Mouse (Mus musculus) retina, postnatal 1 day (tissue): ENCODE measurements around the gene Acsl5.
A peak's percentile ranks its signal among the peaks of the same experiment; 100 is the strongest.

Source experiments
- DNase-seq: peaks from one replicate; pipeline ENCODE4 v3.0.0-alpha.2; 2012

Gene Acsl5

GRCm38 (mm10) chr19:55251383-55252124, at the start of gene Acsl5:
Gene Acsl5, plus strand, starts transcription at chr19:55251938.
- DNase-seq, result no peak

DNA sequence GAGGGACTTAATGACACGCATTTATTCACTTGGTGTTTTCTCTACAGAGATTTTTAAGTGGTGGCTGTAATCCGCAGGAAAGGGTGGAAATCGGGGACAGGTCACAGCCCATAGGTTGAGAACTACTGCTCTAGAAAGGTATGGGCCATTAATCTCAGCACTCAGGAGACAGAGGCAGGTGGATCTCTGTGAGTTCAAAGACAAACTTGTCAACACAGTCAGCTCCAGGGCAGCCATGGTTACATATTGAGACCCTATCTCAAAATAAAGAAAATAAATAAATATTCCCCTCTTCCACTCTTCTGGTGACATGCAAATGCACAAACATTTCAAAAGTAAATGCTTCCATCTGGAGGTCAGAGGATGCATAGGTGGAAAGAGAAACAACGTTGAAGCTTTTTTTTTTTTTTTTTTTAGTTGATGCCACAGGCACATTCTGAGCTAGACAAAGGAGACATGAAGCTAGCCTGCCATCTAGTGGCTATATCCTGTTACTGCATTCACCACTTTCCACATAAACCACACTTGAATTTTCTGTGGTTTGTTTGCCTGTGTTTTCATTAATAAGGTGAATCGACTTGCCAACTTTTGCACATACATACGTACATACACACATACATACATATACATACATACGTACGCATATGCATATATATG, 45.1 kb upstream of the Acsl5 start:
- DNase-seq, result peak; percentile 82

DNA sequence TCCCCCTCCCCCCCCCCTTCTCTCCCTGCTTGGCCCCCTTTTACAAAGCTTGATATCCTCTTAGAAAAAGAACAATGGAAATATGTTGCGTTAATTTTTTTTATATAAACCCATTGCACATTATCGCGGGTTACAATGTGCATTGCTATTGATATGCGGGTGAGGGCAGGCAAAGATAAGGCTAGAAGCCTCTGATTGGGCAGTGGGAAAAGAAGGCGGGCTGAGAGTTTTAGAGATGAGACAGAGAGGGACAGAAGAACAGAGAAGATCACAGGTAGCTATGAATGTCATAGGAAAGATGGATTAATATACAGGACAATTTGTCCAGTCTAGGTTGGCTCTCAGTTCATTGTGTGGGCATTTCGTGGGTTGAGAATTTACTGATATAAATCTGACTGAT, 44.5 kb upstream of the Acsl5 start:
- DNase-seq, result no peak

- DNase-seq, result no peak
Measured at GRCm38 (mm10) chr19:55207746-55208538, 43.8 kb upstream of the Acsl5 start.

- no peak for DNase-seq
Measured at GRCm38 (mm10) chr19:55208654-55209053, 43.1 kb upstream of the Acsl5 start.

DNA sequence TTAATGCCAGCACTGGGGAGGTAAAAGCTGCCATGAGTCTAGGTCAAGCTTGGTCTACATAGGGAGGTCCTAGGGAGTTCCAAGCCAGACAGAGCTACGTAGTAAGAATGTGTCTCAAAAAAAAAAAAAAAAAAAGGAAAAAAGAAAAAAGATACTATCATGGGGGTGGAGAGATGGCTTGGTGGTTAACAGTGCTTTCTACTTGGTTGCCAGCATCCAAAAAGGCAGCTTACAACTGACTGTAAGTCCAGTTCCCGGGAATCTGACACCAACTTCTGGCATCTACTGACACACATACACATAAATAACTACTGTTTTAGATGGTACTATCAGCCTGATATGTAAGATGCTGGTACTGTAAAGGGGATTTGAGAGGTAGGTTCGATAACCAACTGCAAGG, 42.7 kb upstream of the Acsl5 start:
- no peak for DNase-seq

- no peak for DNase-seq
Measured at GRCm38 (mm10) chr19:55211698-55212097, 40.0 kb upstream of the Acsl5 start.

- DNase-seq, result no peak
Measured at GRCm38 (mm10) chr19:55213617-55214340, 38.0 kb upstream of the Acsl5 start.

DNA sequence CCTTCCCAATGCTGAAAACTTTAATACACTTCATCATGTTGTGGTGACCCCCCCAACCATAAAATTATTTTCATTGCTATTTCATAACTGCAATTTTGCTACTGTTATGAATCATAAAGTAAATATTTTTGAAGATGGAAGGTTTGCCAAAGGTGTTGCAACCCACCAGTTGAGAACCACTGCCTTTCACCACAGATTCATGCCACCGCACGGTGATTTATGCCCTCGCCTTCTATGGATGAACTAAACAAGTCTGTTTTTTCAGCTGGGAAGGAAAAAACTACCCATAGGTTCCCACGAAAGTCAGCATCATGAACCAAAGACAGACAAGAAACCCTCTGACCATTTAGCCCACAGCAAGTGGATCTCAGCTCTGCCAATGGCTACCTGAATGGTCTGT, 34.9 kb upstream of the Acsl5 start:
- DNase-seq, result no peak

DNA sequence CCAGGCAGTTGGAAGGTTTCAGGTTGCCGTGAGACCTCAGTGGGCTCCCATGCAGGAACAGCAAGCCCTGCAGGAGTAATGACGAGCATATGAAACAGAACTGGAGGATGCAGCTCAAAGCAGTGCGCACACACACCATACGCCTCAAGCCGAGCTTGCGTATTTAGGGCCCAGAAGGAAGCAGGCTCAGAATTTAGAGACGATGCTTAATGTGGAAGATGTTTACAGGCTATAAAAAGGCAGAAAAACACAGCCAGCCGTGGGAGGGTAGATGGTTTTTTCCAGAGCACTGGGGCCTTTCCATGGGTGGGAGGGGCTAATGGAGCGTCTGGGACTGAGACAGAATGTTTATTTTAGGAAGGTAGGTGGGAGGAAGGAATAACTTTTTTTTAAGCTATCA, 34.4 kb upstream of the Acsl5 start:
- DNase-seq, result no peak

DNA sequence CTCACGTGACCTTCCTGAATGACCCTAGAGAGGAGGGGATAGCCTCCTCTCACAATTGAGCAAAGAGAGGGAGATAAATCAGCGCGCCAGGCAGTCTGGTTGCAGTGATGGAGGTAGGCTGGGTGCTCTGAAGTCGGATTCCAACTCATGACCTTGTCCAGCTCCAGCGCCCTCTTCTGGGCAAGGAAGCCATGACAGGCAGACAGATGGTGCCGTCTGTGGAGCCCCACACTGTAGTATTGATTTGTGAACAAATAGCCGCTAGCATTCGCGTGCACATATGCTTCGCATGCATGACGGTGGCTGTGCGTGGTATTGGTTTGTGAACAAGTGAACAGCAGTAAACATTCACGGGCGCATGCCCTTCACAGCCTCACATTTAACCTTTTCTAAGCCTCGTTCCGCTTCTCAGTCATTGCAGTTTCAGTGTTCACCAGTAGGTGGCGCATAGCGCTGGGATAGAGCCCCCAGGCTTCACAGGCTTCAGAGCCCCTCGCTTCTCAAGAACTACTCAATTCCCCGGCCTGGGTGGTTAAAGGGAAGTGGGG, 33.5 kb upstream of the Acsl5 start:
- peak; percentile 92 for DNase-seq

DNA sequence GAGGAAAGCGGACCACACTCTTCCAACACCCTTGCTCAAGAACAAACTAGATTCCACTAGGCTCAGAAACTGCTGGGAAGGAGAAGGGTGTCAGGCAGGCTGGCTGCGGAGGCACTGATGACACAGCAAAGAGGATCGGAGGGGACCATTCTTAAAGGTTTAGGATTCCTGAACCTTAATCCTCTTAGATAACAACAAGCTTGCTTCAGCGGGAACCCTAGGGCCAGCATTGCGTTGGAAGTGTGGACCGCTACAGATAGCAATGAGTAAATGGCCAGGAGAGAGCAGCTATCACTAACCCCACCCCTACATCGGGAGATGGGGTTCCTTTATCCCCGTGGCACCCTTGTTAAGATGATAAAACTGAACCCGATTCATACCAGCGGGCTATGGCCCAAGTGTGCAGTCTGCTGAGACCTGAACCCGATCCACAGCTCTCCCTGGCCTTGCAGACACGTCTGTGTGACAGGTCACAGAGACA, 33.0 kb upstream of the Acsl5 start:
- no peak for DNase-seq

DNA sequence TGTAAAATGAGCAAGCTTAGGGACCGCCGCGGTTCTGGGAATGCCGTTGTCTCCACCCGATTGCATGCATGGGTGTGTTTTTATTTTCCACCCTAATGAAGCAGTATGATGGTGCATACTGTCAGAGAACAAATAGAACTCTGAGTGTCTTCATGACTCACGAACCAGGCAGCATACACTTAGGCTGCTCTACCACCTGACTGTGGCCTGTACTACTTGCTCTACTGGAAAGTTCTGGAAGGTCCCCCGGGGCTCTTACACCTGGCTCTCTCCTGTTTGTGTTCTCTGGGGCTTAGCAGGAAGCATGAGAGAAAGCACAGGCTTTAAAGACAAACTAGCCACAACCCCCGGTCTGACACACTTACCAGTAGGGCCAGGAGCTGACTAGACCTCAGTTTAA, 32.4 kb upstream of the Acsl5 start:
- no peak for DNase-seq

DNA sequence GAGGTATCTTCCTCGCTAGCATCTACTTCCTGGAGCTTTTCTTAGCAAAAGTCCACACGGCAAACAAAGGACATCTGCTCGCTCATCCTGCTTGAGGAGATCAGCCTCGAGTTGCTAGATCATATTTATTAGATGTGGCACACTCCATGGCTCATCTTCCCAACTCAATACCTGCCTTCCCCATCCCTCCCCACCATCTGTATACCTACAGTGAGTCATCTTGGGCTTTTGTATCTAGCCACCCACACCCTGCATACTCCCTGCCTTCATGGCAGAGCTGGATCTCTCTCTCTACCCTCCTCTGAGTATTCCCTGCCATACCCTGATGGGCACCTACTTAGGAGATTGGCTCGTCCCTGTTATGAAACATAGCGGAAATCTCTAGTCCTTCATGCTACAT, 30.5 kb upstream of the Acsl5 start:
- DNase-seq, result no peak

- DNase-seq, result no peak
Measured at GRCm38 (mm10) chr19:55222268-55222667, 29.5 kb upstream of the Acsl5 start.

DNA sequence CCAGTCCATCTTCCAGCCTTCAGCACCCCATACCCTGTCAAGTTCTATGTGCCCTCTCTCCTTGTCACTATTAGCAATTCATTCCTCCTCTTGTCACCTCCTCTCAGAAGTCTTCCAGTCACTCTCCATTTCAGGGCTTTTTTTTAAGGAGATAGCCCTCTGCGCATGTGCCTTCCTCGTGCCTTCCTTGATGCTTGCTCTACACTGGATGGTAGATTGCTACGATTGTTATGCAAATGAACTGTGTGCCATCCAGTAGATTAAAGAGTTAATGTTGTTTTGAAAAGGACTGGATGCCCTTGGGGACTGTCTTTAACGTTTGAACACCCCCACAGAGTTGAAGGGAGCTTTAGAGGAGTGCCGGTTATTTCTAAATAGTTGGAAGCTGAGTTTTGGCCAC, 25.1 kb upstream of the Acsl5 start:
- DNase-seq, result no peak

- no peak for DNase-seq
Measured at GRCm38 (mm10) chr19:55227135-55227534, 24.6 kb upstream of the Acsl5 start.

- DNase-seq, result no peak
Measured at GRCm38 (mm10) chr19:55231081-55231480, 20.7 kb upstream of the Acsl5 start.

DNA sequence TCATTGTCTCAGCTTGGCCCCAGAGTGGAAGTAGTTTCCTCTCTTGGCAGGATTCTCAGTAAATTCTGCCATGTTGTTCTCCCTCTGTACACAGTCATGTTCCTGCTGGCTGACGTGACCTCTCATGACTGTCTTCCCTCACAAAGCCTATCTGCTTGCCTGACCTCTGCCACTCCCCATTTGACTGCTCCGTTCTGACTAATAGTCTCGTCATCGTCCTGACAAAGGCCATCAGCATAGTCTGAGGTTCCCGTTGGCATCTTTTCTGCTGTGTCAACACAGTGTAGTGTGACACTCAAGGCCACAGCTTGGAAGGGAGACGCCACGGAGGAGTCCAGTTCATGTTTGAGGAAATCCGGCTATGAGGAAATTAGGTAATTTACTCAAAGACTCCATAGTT, 19.6 kb upstream of the Acsl5 start:
- DNase-seq, result peak; percentile 12

DNA sequence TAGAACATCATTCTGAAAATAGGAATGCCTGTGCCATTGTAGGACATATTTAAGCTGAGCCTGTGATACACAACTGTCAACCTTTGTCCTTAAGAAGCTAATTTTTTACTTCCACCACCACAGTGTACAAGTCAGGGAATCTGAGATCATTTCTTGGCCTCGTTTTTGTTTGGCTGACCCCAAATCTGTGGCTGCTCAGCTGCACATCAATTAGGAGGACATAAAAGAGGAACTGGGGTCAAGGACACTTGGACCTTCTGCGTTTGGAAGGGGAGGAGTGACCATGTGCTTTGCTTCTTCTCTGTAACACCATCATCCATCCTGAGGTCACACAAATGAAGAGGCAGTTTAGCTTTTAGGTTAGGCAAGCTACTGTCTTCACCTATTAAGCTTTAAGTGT, 15.7 kb upstream of the Acsl5 start:
- no peak for DNase-seq

DNA sequence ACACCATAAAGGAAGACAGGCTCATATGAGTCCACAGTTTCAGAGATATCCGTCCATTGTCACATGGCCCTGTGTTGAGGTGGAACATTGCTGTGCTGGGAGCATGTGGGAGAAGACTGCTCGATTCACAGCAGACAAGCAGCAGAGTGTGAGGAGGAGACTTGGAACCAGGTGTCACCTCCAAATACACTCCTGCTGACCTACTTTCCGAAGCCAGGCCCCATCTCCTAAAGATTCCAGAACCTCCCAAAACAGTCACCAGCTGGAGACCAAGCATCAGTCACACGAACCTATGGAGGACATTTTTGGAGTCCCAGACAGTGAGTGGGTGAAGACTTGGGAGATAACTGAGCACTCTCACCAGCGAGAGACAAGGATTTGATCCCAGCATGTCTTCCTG, 15.2 kb upstream of the Acsl5 start:
- DNase-seq, result no peak

DNA sequence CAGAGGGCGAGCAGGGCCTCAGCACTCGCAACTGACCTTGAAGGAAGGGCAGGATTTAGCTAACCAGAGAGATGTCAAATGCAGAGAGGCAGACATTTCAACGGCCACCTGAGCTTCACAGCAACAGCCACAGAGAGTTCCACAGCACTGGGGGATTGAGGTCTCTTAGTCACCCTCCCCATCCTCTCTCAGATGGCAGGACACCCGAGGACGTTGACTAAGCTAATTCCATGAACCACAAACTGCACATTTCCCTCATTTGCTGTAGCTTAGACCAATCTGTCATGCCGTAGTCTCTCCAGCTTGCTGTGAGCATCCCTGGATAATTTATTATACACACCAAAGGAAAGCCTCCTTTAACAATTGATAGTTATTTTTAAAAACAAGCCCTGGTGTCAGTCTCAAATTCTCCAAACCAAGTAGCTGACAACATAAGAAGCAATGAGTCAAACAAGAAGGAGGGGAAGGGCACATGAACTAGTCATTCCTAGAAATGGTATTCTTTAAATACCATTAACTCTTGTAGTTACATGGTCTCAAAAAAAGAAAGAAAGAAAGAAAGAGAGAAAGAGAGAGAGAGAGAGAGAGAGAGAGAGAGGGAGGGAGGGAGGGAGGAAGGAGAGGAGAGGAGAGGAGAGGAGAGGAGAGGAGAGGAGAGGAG, 11.8 kb upstream of the Acsl5 start:
- DNase-seq, result no peak
